Mouse (Mus musculus) layer of hippocampus, postnatal 10 days (tissue): ENCODE measurements around the gene Sdhc. TPM values are rescaled to one million over a fixed set of nuclear protein-coding genes. Genes with fewer than 3 reads are reported as not detected.
"Not testable (repeated sequence)": the region's sequence is repeated elsewhere in the genome, so short reads cannot be mapped to it uniquely, and the experiment has no call there.

Source experiments
- DNase-seq, 2 experiments: peaks; one replicate each; pipeline ENCODE4 v3.0.0; 2021; ENCODE audit warnings: low spot score in 2 of 2
- total RNA-seq, 2 experiments: library from RNA; stranded (reverse); gene quantifications; 2 replicates each; pipeline ENCODE4 v1.2.3; 2021

Sdhc gene
- total RNA-seq, 2 experiments from 2014 or later = 223 to 233 TPM

- no peak for DNase-seq
Observed at GRCm38 (mm10) chr1:171116280-171116679, 34.1 kb downstream of the Sdhc start.

DNA sequence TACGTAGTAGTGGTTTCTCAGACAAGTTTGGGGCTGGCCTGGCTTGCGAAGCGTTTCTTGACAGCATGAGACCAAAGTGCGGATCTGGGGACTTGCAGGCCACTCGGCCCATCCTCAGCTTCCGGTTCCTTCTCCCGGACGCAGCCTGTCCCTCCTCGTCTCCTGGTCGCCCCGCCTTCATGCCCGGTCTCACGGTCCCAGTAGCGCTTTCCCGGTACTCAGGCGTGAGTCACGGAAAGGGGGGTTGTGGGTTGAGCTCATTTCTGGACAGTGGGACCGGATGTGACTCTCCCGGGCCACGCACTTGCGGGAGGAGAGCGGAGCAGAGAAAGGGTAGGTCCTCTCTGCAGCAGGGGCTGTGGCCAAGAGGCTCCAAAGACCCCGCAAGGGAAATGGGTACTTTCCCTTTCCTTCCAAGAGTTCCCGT lies 36.5 kb downstream of the Sdhc start, which contains the start of gene Cfap126:
Gene Cfap126 (plus strand): TSS at position 46 of the 427 bp plus-strand sequence.
- DNase-seq = peak; percentile 49 to 61

- no peak for DNase-seq
Observed at GRCm38 (mm10) chr1:171112986-171113385, 37.4 kb downstream of the Sdhc start.

DNA sequence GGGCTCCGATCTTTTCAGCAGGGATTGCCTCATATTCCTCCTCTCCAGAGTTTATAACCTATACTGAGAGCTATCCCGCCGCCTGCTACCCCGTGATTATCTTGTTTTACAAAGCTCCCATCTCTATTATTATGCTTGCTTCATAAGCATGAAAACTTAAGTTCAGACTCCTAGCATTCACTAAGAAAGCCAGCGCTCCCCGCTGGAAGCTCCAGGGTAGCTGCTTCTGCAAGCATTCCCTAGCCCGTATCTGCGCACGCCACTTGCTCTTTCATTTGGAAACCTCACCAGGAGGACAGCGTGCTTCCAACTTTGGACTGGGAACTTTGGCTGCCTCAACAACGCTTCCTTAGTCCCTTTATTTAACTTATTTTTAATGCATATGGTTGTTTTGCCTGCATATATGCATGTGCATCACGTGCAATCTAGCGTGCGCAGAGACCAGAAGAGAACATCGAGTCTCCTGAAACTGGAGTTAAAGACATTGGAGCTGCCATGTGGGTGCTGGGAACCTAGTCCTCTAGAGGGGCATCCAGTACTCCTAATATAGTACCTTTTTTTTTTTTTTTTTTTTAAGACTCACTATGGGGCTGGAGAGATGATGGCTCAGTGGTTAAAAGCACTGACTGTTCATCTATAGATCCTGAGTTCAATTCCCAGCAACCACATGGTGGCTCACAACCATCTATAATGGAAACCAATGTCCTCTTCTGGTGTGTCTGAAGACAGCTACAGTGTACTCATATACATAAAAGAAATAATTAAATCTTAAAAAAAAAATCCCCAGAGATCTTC lies 38.4 kb downstream of the Sdhc start:
- DNase-seq = peak; percentile 34 to 40

- peak; percentile 95 to 97 for DNase-seq
Observed at GRCm38 (mm10) chr1:171111020-171111780, 39.2 kb downstream of the Sdhc start.

DNA sequence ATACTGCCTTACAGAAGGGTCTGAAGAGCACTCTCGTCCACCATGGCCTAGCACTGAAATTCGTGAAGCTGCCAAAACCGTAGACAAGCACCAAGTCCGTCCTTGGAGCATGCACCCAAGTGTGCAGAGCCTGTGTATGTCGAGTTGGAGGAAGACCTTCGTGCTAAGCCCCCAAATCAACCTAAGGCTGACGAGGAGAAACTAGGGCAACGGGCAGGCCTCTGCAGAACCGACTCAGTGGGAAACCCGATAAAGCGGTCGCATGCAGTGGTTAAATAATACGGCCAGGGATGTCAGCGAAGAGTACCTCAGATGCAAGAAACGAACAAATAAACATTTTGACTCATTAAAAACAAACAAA lies 39.8 kb downstream of the Sdhc start:
- no peak for DNase-seq

- DNase-seq = no peak
Observed at GRCm38 (mm10) chr1:171109620-171110019, 40.8 kb downstream of the Sdhc start.

DNA sequence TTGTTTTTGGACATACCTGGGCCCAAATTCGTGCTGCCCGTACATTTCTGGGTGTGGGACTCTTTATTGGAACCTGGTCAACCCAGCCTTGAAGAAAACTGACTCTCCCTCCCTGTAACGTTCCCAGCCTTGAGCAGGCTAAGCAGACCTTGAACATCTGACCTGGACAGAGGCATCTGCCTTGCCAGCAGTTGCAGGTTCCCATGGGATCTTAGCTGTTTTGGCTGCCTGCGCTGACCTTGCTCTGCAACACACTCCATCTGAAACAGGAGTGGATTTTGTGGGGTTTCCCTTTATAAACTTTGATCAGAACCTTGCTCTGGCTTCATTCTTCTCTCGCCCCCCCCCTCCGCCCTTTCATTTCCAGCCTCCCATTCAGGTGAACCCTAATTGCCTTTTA lies 45.2 kb downstream of the Sdhc start:
- DNase-seq = no peak

- DNase-seq = no peak
Observed at GRCm38 (mm10) chr1:171103179-171103840, 47.1 kb downstream of the Sdhc start.

GRCm38 (mm10) chr1:171102547-171103177 lies 47.7 kb downstream of the Sdhc start:
- DNase-seq = peak; percentile 86 to 91

GRCm38 (mm10) chr1:171101733-171102546 lies 48.5 kb downstream of the Sdhc start:
- peak; percentile 92 to 94 for DNase-seq

- DNase-seq = no peak
Observed at GRCm38 (mm10) chr1:171101033-171101432, 49.4 kb downstream of the Sdhc start.

DNA sequence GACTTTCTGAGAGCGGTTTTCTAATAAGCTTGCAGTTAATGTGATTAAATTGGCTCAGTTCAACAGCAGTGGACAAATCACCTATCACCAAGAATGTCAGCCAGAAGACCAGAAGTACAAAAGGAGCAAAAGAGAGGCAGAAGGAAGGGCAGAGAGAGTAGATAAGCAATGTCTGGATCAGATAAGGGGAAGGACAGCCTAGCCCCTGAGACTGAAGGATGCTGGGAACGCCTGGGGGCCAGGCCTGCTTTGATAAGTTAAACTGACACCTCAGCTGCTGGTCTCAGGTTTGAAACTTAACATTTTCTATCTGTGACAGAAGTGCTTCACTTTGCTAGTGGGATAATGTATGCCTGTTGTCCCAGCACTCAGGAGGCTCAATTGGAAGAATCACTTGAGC lies 52.8 kb downstream of the Sdhc start:
- no peak for DNase-seq

DNA sequence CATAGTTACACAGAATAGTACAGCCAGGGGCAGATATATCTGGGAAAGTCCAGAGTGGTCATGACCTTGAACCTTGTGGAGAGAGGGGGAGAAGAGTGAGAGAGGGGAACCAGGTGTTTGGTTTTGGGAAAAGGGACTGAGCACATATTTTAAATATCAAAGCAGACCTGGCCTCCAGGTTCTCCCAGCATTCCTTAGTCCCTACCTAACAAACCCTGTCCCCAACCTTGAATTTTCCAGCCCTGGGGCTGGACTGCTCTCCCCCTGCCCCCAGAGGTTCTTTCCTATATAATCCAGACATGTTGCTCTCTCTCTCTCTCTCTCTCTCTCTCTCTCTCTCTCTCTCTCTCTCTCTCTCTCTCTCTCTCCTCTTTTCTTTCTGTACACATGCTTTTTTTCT lies 53.3 kb downstream of the Sdhc start:
- DNase-seq = no peak

DNA sequence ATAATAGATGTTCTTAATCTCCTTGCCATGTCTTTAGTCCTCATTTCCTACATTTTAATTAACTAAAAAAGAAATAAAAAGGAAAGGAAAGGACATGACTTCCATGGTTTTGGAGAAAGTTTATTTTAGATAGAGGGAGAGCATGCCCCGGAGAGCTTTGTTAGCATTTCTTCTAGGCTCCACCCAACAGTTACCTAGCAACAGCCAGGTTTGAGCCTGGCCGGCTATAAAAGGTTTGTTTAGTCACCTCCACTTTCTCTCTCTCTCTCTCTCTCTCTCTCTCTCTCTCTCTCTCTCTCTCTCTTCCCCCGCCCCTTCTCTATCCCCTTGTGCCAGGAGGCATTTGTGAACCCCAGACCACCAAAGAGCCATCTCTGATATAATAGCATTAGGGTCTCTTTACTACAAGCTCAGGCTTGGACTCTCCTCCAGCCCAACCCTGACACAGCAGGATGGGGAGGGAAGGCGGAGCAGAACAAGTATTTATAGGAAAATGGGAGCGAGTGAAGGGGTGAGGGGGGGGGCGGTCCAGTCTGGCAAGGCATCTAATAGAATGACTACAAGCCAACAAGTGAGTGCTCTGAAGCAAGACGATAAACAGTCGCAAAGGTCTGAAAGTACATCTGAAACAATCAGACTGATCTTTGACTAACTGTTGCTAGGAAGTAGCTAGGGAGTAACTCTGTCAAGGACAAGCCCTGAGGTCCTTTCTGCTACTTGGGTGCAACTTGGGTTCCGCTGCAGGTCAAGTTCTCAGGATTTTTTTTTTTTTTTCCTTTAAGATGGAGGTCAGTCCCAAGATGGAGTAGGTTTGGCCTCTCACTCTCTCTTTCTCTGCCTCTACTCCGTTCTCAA lies 54.1 kb downstream of the Sdhc start:
- DNase-seq = no peak

DNA sequence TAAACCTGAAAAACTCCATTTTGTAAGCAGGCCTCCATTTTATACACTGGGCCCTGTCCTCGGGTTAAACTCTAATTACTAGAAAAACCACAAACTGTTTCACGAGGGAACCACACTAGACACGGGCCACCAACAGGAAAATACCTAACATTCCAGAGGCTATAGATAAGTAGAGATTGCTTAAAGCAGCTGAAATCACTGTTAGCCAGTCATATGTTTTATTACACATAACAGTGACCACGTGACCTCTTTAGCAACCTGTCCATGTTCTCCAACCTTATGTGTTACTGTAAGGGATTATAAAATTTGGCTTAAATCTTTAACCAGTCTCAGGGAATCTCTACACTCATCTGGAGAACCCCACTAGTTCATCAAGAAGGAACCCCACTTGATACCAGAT lies 56.0 kb downstream of the Sdhc start:
- no peak for DNase-seq

- no peak for DNase-seq
Observed at GRCm38 (mm10) chr1:171090761-171091160, 59.6 kb downstream of the Sdhc start.

DNA sequence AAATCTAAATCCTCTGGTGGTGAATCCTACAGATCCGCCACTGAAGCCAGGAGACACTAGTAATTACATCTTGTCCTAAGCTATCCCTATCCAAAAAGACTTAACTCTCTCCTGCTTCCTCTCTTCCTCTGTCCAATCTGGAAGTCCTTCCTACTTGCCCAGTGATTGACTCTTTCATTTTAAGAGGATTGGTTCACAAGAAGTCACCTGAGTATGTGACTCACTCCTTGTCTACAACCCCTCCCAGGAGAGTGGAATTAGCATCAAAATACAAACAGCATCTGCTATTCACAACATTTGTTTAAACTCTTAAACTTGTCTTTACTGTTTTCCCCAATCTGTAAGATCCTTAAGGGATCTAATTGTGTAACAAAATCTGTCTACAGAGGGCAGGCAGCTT lies 60.5 kb downstream of the Sdhc start:
- DNase-seq = no peak

DNA sequence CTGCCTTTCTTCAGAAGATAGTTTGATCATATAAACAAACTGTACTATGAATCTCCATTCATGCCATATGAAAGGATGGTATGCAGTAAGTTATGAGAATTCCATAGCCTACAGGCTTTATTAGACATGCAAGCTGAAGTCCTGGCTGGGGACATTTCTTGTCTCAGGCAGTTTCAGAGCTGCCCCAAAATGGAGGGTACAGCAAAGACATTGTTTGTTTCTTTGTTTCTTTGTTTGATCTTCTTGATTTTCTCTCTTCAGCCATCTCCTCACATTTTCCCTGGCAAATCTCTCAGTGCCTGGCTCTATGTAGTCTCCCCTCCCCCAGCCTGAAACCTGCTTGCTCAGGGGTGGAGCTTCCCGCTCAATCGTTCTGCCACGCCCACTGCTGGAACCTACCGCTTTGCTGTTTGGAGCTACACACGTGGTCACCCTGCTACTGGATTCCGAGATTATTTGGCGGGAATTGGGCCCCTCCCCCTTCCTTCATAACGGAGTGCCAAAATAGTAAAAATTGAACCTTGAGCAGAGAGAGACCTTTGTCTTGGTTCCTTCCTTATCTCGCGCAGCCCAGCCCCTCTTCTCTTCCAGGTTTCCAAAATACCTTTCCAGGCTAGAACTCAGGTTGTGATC lies 62.0 kb downstream of the Sdhc start:
- not testable (repeated sequence) for DNase-seq
